Mouse (Mus musculus) spleen, adult 12 weeks (tissue): ENCODE measurements around the gene Exoc4.

ENCODE experiments used
- DNase-seq: peaks from one replicate; pipeline ENCODE4 v3.0.0; 2022; ENCODE audit warnings: low spot score

The Exoc4 gene

GRCm38 (mm10) chr6:33476134-33476533 lies 227.2 kb downstream of the Exoc4 start:
- no peak for DNase-seq

GRCm38 (mm10) chr6:33484568-33484967 lies 235.7 kb downstream of the Exoc4 start:
- no peak for DNase-seq

GRCm38 (mm10) chr6:33489788-33490187 lies 240.9 kb downstream of the Exoc4 start:
- no peak for DNase-seq

GRCm38 (mm10) chr6:33496141-33496855 lies 247.4 kb downstream of the Exoc4 start:
- DNase-seq = no peak

GRCm38 (mm10) chr6:33497348-33497747 lies 248.5 kb downstream of the Exoc4 start:
- no peak for DNase-seq

GRCm38 (mm10) chr6:33502388-33502787 lies 253.5 kb downstream of the Exoc4 start:
- no peak for DNase-seq

- DNase-seq = no peak
Observed at GRCm38 (mm10) chr6:33503381-33503780, 254.5 kb downstream of the Exoc4 start.

GRCm38 (mm10) chr6:33507134-33507533 lies 258.2 kb downstream of the Exoc4 start:
- no peak for DNase-seq

GRCm38 (mm10) chr6:33515391-33515790 lies 266.5 kb downstream of the Exoc4 start:
- DNase-seq = no peak

- DNase-seq = no peak
Observed at GRCm38 (mm10) chr6:33516798-33517197, 267.9 kb downstream of the Exoc4 start.

GRCm38 (mm10) chr6:33517890-33518410 lies 269.1 kb downstream of the Exoc4 start:
- no peak for DNase-seq

- no peak for DNase-seq
Observed at GRCm38 (mm10) chr6:33525695-33526366, 276.9 kb downstream of the Exoc4 start.

- no peak for DNase-seq
Observed at GRCm38 (mm10) chr6:33540356-33540755, 291.5 kb downstream of the Exoc4 start.

GRCm38 (mm10) chr6:33542712-33543111 lies 293.8 kb downstream of the Exoc4 start:
- DNase-seq = no peak

- DNase-seq = no peak
Observed at GRCm38 (mm10) chr6:33551934-33552333, 303.0 kb downstream of the Exoc4 start.

- DNase-seq = no peak
Observed at GRCm38 (mm10) chr6:33560925-33561324, 312.0 kb downstream of the Exoc4 start.

- no peak for DNase-seq
Observed at GRCm38 (mm10) chr6:33561911-33562310, 313.0 kb downstream of the Exoc4 start.

- no peak for DNase-seq
Observed at GRCm38 (mm10) chr6:33575947-33576346, 327.1 kb downstream of the Exoc4 start.

- no peak for DNase-seq
Observed at GRCm38 (mm10) chr6:33608469-33608868, 359.6 kb downstream of the Exoc4 start.

GRCm38 (mm10) chr6:33613978-33614377 lies 365.1 kb downstream of the Exoc4 start:
- DNase-seq = no peak

GRCm38 (mm10) chr6:33618590-33618989 lies 369.7 kb downstream of the Exoc4 start:
- no peak for DNase-seq

- DNase-seq = no peak
Observed at GRCm38 (mm10) chr6:33620701-33621100, 371.8 kb downstream of the Exoc4 start.

GRCm38 (mm10) chr6:33625931-33626330 lies 377.0 kb downstream of the Exoc4 start:
- DNase-seq = no peak
